Mouse (Mus musculus) stomach, postnatal 0 days (tissue): ENCODE results near the gene St6galnac6.

Experiments
- CTCF ChIP-seq: IDR thresholded peaks from 2 replicates; pipeline ENCODE4 v1.5.1; 2016; ENCODE audit warnings: antibody characterized with exemption, low read depth, mild to moderate bottlenecking, moderate library complexity
- EP300 ChIP-seq: optimal IDR thresholded peaks from 2 replicates; pipeline ENCODE3; 2016; ENCODE audit warnings: antibody characterized with exemption

- TF ChIP-seq CTCF (no peak), EP300 (no peak)
These were observed 42.3 kb downstream of the St6galnac6 start for GRCm38 (mm10) chr2:32641810-32642209.
